ENCODE assay signal across 26 mouse cellular contexts in the genomic region with DNA sequence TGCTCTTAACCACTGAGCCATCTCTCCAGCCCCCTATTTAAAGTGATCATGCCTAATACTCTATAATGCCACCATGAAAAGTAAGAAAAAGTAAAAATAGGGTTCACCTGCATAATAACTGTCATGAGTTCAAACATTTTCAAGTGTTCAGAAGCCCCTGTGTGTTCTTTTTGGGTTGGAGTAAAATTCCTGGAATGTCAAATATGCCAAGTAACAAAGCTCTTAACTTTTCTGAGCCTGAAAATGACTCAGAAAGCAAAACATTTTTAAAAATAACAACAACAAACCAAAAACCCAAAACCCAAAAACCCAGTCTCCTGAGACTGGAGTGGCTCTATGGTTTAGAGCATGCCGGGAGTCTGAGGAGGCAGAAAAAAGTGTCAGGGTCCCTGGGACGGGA.
"Had no signal": no experiment of that assay in that cellular context is flagged by ENCODE, and none has a peak within 500 bp of the region (broad histone marks: within the 10 kb centered on the region; RNA-seq: fewer than 3 reads in every experiment).

No protein-coding gene starts in this region.

- H3K9ac ChIP-seq: embryonic facial prominence, embryonic 12.5 days; embryonic facial prominence, embryonic 13.5 days; embryonic facial prominence, embryonic 15.5 days; forebrain, embryonic 12.5 days; forebrain, embryonic 13.5 days; forebrain, embryonic 15.5 days; forebrain, postnatal 0 days had no signal

- H3K27ac ChIP-seq: embryonic facial prominence, embryonic 10.5 days; embryonic facial prominence, embryonic 12.5 days; embryonic facial prominence, embryonic 13.5 days; embryonic facial prominence, embryonic 15.5 days; forebrain, embryonic 10.5 days; forebrain, embryonic 12.5 days; forebrain, embryonic 13.5 days; forebrain, embryonic 15.5 days; gastrocnemius, adult 2 months; heart, adult 2 months had no signal

- H3K9me3 ChIP-seq: embryonic facial prominence, embryonic 10.5 days; embryonic facial prominence, embryonic 12.5 days; embryonic facial prominence, embryonic 13.5 days; embryonic facial prominence, embryonic 15.5 days; forebrain, embryonic 10.5 days; forebrain, embryonic 12.5 days; forebrain, embryonic 13.5 days; forebrain, embryonic 15.5 days had no signal

- H3K4me2 ChIP-seq: embryonic facial prominence, embryonic 12.5 days; embryonic facial prominence, embryonic 13.5 days; embryonic facial prominence, embryonic 15.5 days; forebrain, embryonic 12.5 days; forebrain, embryonic 13.5 days; forebrain, embryonic 15.5 days had no signal

- H3K4me3 ChIP-seq: embryonic facial prominence, embryonic 10.5 days; embryonic facial prominence, embryonic 12.5 days; embryonic facial prominence, embryonic 13.5 days; embryonic facial prominence, embryonic 15.5 days; erythroblast, embryonic 14.5 days; forebrain, embryonic 10.5 days; forebrain, embryonic 12.5 days; forebrain, embryonic 13.5 days; forebrain, embryonic 15.5 days; gastrocnemius, adult 2 months; heart, adult 2 months had no signal

- ATAC-seq: forebrain, embryonic 13.5 days; forebrain, embryonic 14.5 days; forebrain, embryonic 15.5 days; forebrain, embryonic 16.5 days; forebrain, postnatal 0 days had no signal

- H3K4me1 ChIP-seq: embryonic facial prominence, embryonic 10.5 days; embryonic facial prominence, embryonic 12.5 days; embryonic facial prominence, embryonic 13.5 days; embryonic facial prominence, embryonic 15.5 days; forebrain, embryonic 10.5 days; forebrain, embryonic 12.5 days; forebrain, embryonic 13.5 days; forebrain, embryonic 15.5 days had no signal

- H3K27me3 ChIP-seq: embryonic facial prominence, embryonic 12.5 days; embryonic facial prominence, embryonic 13.5 days; embryonic facial prominence, embryonic 15.5 days; forebrain, embryonic 12.5 days; forebrain, embryonic 13.5 days; forebrain, embryonic 15.5 days had no signal

- DNase-seq: cerebellum, adult 9-10 months; cerebellum, adult 9-11 months; cerebellum, postnatal 10 days; cerebellum, postnatal 14 days; cerebellum, postnatal 25 days; cerebellum, postnatal 36 days; embryo, embryonic 11 days; forebrain, postnatal 0 days; gastrocnemius, adult 2 months; gastrocnemius, postnatal 10 days; gastrocnemius, postnatal 14 days; gastrocnemius, postnatal 25 days; gastrocnemius, postnatal 36 days; heart, adult 18-20 months; heart, adult 2 months had no signal
